Mouse (Mus musculus): Measurements from ENCODE around the gene Rnf150. TPM values are rescaled to one million over a fixed set of nuclear protein-coding genes. Genes with fewer than 3 reads are reported as not detected.

The Rnf150 gene
- total and polyA plus RNA-seq, 3 experiments: not detected

DNA sequence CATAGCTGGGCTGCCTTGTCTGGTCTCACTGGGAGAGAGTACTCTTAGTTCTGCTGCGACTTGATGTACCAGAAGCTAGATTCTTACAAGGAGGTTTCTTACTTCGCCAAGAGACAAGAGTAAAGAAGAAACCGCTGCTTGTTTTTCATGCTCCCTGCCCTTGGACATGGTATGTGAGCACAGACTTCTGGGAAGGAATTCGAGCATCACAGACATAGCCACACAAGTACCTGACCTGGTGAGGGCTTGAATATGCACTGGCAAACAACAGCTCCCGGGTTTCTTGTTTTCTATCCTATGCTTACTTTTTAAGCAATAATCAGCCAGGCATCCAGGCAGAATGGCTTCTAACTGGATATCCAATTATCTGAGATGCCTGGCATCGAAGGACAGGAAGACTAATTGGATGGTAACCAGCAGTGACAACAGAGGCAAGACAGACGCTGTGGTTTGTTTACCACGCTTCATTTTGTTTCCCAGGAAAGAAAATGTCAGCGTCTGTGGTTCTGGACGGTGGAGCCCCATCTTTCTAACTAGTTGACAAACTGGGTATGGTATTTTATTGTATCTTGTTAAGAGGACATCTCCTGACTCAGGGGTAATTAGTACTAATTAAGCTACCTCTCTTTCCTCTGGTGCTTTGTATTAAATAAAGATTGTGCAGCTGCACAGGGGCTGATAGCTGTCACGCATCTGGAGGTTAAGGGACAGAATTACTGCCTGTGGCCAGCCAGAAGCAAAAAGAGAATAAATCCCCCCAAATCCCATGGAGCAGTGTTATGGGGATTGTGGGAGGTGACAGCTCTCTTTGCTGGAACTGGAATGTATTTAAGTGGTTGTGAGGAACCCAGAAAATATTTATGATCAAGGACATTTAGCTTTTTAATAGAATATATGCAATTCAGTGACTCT lies 36.8 kb upstream of the Rnf150 start:
- Histone ChIP-seq H3K36me3 (ENCODE audit: control insufficient read depth in 1 of 2, insufficient read depth in 2 of 2, low read length in 2 of 2) (no peaks in the 10 kb centered on the region), H3K4me3 (ENCODE audit: control insufficient read depth in 1 of 2, insufficient read depth in 1 of 2, low read depth in 2 of 2, low read length in 2 of 2) (no peak overlapping the region)

DNA sequence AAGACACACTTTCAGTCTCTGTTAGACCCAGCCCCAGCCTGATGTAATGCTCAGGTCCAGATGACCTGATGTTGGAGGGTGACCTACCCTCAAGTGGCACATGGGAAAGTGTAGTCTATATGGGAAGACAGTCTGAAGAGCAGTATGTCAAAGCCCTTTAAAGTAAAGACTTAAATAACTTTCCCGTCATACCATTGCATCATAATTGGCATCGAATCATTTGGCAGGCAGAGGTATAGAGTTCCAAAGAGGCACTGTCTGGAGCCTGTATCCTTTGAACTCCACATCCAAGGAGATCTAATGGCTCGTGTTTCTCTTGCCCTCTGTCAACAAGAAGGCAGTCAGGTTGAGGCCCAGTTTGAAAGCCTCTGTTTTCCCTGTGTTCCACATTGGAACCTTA lies 22.7 kb upstream of the Rnf150 start:
- no peak for DNase-seq (ENCODE audit: low read depth, low spot score)
- H3K27ac ChIP-seq (ENCODE audit: control insufficient read depth, low read depth, low read length): no peak overlapping the region
- peaks cover under 1 to 8% of the 10 kb centered on the region in 2 experiments; a peak in 3 of 4 replicates for H3K4me1 ChIP-seq (ENCODE audit: control insufficient read depth in 1 of 2, insufficient read depth in 2 of 2, low read length in 2 of 2)
- H3K27me3 ChIP-seq (ENCODE audit: control insufficient read depth in 1 of 2, insufficient read depth in 2 of 2, low read length in 2 of 2): no peaks in the 10 kb centered on the region; a peak in 1 of 4 replicates
- H3K9me3 ChIP-seq (replicated peaks; ENCODE audit: insufficient read depth, low read length): no peaks in the 10 kb centered on the region
- H3K4me3 ChIP-seq (ENCODE audit: control insufficient read depth in 1 of 2, insufficient read depth in 1 of 2, low read depth in 2 of 2, low read length in 2 of 2): no peak overlapping the region
- H3K36me3 ChIP-seq (ENCODE audit: control insufficient read depth in 1 of 2, insufficient read depth in 2 of 2, low read length in 2 of 2): peaks cover 0 to 13% of the 10 kb centered on the region in 2 experiments; a peak in 2 of 4 replicates
- no peaks in the 10 kb centered on the region for H3K79me2 ChIP-seq (ENCODE audit: control insufficient read depth, insufficient read depth, low read length, poor library complexity)
- TF ChIP-seq POLR2AphosphoS5 (IDR thresholded peaks at IDR 0.05; ENCODE audit: borderline replicate concordance, low read depth, low read length): no peak
- no peak overlapping the region for H3K9ac ChIP-seq (ENCODE audit: control insufficient read depth, low read depth, low read length, poor library complexity, severe bottlenecking)

More for the DNA sequence above, 36.8 kb upstream of the Rnf150 start:
- Histone ChIP-seq H3K9me3 (replicated peaks; ENCODE audit: insufficient read depth, low read length) (no peaks in the 10 kb centered on the region), H3K27me3 (ENCODE audit: control insufficient read depth in 1 of 2, insufficient read depth in 2 of 2, low read length in 2 of 2) (no peaks in the 10 kb centered on the region), H3K4me1 (ENCODE audit: control insufficient read depth in 1 of 2, insufficient read depth in 2 of 2, low read length in 2 of 2) (no peaks in the 10 kb centered on the region), H3K27ac (ENCODE audit: control insufficient read depth, low read depth, low read length) (no peak overlapping the region), H3K79me2 (ENCODE audit: control insufficient read depth, insufficient read depth, low read length, poor library complexity) (no peaks in the 10 kb centered on the region), H3K9ac (ENCODE audit: control insufficient read depth, low read depth, low read length, poor library complexity, severe bottlenecking) (no peak overlapping the region)
- no peak for DNase-seq (ENCODE audit: low read depth, low spot score)
- TF ChIP-seq TBP (IDR thresholded peaks at IDR 0.05; ENCODE audit: low read depth, low read length): no peak
- TF ChIP-seq POLR2A (IDR thresholded peaks at IDR 0.05; ENCODE audit: control insufficient read depth in 1 of 2, insufficient read depth in 1 of 2, low read depth in 1 of 2, low read length in 2 of 2, poor library complexity in 1 of 2): no peak
- no peak for TF ChIP-seq SMC3 (IDR thresholded peaks at IDR 0.05; ENCODE audit: low read depth, low read length)
- TF ChIP-seq NRF1 (IDR thresholded peaks at IDR 0.05; ENCODE audit: insufficient read depth, low read depth, low read length, poor library complexity, severe bottlenecking): no peak
- no peak for TF ChIP-seq MEF2A (IDR thresholded peaks at IDR 0.05; ENCODE audit: extremely low read depth, insufficient replicate concordance, low read depth, low read length, poor library complexity, severe bottlenecking)
- no peak for TF ChIP-seq HCFC1 (IDR thresholded peaks at IDR 0.05; ENCODE audit: low read depth, low read length)
- TF ChIP-seq NELFE (IDR thresholded peaks at IDR 0.05; ENCODE audit: low read depth, low read length): no peak
- TF ChIP-seq ZMIZ1 (IDR thresholded peaks at IDR 0.05; ENCODE audit: low read depth, low read length): no peak
- no peak for TF ChIP-seq CHD2 (IDR thresholded peaks at IDR 0.05; ENCODE audit: low read length)
- TF ChIP-seq SIN3A (IDR thresholded peaks at IDR 0.05; ENCODE audit: low read length): no peak
- TF ChIP-seq MYB (IDR thresholded peaks at IDR 0.05; ENCODE audit: low read depth, low read length): no peak
- no peak for TF ChIP-seq BHLHE40 (IDR thresholded peaks at IDR 0.05; ENCODE audit: borderline replicate concordance, low read depth, low read length)
- TF ChIP-seq JUND (IDR thresholded peaks at IDR 0.05; ENCODE audit: low read depth, low read length): no peak
- TF ChIP-seq ELF1 (IDR thresholded peaks at IDR 0.05; ENCODE audit: low read depth, low read length): no peak
- TF ChIP-seq UBTF (IDR thresholded peaks at IDR 0.05; ENCODE audit: borderline replicate concordance, insufficient read depth, low read depth, low read length): no peak
- TF ChIP-seq USF2 (IDR thresholded peaks at IDR 0.05; ENCODE audit: borderline replicate concordance in 1 of 2, insufficient read depth in 1 of 2, low read depth in 1 of 2, low read length in 2 of 2): no peak
- no peak for TF ChIP-seq MAZ (IDR thresholded peaks at IDR 0.05; ENCODE audit: low read depth, low read length)
- TF ChIP-seq GABPA (IDR thresholded peaks at IDR 0.05; ENCODE audit: low read depth, low read length): no peak
- no peak for TF ChIP-seq CTCF (IDR thresholded peaks at IDR 0.05 in 2 of 3, conservative IDR thresholded peaks at IDR 0.05 in 1 of 3; ENCODE audit: control insufficient read depth in 1 of 3, insufficient read depth in 1 of 3, low read depth in 2 of 3, low read length in 3 of 3, poor library complexity in 1 of 3, severe bottlenecking in 1 of 3)

Data from MEL (cell line).